Mouse (Mus musculus): ENCODE data around the gene Tceanc. TPM values are rescaled to one million over a fixed set of nuclear protein-coding genes. Genes with fewer than 3 reads are reported as not detected.
"Not testable (repeated sequence)": the region's sequence is repeated elsewhere in the genome, so short reads cannot be mapped to it uniquely, and the experiment has no call there.

The Tceanc gene
- total RNA-seq (2022), result 1 to 10 TPM; 5.9 to 8.4 (median 6.9) TPM

DNA sequence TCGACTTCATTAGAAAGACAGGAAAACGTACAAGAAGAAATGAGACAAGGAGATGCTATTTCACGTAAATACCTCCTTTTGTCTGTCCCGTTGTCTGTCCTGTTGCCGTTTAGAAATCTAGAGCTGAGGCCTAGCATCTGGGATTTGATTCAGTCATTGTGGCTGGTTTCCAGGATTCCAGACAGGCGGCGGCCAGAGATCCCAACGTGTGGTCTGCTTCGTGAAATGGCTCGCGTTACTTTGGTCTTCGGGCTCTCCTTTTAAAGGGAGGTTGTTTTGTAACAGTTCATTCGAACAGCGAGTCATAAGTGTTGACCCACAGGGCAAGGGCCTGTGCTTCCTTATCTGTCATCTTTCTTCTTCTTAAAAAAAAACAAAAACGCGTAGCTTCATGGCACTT, at the start of gene Tceanc:
Gene Tceanc (minus strand): TSS at position 223 of the 400 bp plus-strand sequence.
- DNase-seq, result no peak

DNA sequence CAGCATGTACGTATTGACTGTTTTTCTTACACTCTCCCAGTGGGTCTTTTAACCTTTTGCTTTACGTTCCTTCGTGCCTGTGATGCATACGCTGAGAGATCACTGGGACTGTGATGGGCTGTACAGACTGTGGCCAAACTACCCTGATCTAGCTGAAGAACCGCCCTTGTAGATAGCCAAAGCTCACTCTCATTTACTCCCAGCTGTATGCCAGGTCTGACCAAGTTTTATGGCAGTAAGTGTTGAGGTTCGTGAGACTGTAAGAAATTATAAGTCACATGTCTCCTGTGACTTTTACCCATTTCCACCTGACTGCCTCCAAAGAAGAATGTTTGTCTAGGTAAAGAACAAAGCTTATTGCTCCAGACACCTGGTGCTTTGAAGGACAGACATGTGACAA, 47.6 kb upstream of the Tceanc start:
- no peak for DNase-seq

DNA sequence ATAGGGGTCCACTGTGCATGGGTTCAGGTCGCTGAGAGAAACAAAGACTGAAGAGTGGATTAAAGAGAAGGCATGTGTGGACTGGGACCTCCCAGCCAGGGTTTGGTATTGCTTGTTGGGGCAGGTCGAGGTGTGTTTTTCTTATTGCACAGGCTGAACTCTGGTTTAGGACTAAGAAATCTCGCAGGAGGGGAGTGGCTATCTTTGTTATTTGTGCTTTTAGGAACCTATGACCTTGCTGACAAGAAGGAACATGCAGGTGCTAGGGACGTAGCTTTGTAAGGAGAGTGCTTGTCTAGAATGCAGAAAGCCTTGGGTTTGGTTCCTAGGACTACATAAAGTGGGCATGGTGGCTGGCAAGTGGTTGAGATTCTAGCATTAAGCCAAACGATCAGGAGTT, 47.0 kb upstream of the Tceanc start:
- DNase-seq, result no peak

DNA sequence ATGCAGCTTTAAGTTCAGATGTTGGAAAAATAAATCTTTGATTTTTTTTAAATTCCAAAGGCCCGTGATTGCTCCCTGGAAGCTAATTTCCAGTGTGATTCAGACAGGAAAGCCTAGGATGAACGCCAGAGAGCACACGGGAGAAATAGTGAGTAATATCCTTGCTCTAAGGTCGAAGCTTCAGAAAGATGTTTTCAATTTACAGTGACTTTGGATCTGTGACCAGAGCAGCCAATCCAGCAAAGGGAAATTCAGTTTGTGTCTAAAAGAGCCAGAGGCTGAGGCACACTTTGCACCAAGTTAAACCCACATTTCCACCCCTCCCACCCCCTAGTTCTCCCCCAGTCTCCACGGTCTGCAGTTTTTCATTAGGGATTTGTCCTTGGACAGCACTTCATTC, 46.5 kb upstream of the Tceanc start:
- DNase-seq, result no peak

DNA sequence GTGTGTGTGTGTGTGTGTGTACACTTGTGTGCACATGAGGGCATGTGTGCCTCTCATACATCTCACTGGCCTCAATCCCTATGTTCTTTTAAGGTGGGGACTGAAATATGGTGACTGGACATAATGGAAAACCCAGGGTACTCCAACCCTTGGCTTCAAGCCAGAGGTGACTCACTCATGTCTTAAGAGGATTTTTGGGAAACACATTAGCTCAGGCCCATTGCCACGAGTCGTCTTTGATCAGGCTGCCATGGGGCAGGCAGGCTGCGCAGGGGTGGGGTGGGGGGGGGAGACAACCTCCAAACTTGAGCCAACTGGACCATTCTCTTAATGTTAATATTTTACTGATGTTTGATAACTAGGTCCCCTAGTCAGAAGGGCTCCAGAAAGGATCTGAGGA, 41.0 kb upstream of the Tceanc start:
- peak; percentile 9 for DNase-seq

DNA sequence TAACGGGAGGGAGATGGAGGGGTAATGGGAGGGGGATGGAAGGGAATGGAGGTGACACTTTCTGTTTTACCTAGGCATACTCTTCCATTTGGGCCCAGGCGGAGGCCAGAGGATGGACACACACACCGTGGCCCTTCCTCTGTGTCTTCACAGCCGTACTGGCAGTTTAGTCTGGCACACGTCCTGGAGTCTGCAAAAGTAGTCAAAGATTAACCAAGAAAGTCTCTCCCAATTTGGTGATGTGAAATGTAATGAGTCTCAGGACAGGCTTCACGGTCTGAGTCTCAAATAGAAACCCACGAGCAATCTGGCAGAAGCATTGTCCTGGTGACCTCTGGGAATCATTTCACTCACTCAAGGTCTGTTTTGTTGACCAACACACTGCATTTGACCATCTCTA, 34.0 kb upstream of the Tceanc start:
- no peak for DNase-seq

DNA sequence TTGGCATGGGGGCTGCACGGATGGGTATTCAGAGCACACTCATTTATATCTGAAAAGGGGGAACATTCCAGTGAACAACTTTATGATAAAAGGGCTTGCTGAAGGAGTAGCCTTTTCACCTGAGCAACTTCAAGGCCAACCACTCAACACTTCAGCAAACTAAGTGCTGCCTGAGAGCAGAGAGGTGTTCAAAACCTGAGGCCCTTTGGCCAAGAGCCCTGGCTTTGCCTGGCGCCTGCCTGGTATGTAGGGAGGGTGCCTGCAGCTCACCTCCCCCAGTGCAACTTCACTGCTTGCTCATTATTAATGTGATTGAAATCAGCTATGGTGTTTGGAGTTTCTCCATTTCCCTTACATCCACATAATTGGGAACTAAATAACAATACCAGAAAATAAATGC, 28.1 kb upstream of the Tceanc start:
- no peak for DNase-seq

DNA sequence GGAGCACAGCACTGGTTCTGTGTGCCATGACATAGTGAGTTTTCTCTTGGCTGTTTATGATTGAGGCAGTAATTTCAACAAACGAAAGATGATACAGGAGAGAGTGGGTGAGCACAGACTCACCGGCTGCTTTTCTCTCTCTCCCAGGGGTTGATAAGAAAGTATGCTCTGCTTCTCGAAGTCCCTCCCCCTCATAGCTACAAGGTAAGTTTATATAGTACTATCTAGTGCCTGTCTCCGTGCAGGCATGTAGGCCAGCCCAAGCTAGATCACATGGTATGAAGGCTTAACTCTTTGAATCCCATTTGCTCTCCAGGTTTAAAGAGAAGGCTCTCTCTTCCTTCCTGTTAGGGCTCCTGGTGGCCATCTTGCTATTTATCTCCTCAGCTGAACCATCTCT, 16.8 kb upstream of the Tceanc start:
- DNase-seq, result no peak

DNA sequence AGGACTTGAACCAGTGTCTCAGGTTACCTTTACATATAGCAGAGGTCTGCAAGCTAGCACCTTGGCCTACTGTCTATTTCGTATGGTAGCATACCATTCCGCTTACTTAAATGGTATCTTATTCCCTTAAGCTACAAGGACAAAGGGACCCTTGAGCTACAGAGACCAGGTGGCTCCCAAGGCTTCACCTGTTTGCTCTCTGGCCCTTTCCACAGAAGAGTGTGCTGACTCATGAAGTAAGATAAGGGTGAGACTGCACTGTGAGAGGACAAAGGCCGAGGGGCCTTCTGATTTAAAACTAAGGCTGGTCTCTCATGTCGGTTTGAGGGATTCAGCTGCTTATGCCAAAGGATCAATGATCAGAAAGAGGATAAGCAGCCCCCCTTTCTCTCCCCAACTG, 15.1 kb upstream of the Tceanc start:
- DNase-seq, result no peak

DNA sequence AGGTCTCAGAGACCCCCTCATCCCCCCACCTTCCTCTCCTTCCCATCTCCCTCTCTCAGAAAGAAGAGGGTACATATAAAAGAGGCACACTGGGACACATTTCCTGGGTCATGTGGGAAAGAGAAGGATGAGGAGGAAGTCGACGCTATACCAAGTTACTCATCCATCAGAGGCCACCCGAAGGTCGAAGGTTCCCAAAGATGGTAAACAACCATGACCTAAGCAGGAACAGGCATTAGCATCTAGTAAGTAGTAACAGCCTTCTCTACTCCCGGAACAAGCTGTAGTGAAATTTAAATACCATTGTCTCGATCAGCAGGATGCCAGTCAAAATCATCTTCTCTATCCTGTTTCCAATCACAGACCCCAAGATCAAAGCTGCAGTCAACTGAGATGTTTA, 13.3 kb upstream of the Tceanc start:
- no peak for DNase-seq

DNA sequence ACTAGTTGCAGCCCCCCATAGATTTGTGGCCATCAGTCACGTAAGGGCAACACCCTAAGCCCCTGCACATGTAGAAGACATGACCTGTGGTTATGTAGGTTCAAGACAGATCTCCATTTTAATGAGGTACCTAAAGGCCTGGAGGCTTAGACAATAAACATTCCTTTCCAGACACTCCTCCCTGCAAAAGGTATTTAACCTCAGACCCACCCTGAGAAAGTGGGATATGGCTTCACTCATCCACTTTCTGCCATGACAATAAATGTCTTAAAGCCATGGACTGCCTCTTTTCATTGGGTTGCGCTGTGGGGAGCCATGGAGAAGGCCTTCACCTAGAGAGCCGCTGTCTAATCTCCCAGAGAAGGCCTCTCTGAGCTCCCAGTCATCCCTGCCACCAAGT, 9.8 kb upstream of the Tceanc start:
- DNase-seq, result no peak

DNA sequence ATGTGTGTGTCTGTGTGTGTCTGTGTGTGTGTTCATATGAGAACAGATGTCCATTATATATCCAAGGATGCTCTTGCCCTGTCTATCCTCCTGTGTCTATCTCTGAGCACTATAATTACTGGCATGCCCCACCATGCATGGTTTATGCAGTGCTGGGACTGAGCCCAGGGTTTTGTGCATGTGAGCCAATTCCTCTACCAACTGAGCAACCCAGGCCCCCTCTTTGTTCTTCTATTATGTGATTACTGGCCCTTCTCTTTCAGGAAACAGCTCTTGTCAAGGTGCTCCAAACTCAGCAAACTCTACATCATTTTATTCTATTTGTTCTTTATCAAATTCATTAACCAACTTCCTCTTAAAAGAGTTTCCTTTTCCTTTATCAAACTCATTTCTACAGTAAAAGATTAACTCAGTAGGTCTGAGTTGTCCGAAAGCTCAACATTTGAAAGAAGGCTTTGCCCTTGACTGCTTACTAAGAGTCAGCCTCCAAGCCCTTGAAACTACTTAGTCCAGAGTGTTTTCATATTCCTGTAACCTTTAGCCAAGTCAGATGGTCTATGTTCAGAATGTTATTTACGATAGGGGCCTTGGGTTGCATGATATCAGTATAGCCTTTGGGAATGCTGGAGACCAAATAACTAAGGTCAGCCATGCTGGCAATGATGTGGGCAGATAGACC, 7.4 kb upstream of the Tceanc start:
- DNase-seq, result no peak

DNA sequence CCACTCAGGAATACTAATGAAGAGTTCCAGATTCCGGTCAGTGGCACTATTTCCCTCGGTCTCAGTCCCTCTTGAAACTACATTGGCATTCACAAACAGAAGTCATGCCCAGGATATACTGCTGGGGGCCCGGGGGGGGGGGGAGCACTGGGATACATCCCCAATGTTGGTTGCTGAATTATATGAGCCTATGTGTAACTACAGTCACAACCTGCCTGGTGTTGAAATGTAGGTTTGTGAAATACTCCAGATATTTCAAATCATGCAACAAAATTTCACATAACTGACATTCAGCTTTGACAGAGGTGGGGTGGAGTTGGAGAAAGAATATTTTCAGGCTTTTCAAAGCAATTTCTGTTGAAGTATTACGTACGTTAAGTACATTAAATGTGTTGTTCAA, 2.4 kb upstream of the Tceanc start:
- no peak for DNase-seq

DNA sequence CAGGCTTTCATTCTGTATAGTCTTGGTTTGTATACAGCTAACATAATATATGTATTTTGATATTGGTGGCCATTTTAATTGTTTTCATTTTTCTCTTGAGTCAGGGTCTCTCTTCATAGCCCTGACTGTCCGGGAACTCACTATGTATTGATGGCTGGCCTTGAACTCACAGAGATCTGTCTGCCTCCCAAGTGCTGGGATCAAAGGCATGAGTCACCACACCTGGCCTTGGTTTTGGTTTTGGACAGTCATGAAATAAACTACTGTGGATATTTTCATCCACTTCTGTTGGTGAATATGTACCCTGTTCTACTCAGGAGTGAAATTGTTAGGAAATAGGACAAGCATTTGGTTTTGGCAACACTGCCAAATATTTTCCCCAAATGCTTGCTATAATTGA, 1.7 kb downstream of the Tceanc start:
- peak; percentile 54 for DNase-seq

DNA sequence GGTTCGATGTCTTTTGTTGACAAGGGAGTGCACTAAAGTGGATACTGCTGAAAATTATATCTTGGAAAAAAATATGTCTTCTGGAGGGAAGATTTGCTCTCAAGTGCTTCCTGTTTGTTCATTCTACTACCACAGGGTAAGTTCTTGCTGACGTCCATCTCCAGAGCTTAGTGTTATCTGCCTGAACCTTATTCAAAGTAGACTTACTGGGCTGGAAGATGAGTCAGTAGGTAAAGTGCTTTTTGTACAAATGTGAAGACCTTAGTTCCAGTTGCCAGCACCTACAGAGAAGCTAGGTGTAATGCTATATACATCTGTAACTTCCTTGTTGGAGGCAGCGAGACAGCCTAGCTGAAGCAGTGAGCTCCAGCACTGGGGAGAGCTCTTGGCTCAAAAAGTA, 2.4 kb downstream of the Tceanc start:
- DNase-seq, result no peak

DNA sequence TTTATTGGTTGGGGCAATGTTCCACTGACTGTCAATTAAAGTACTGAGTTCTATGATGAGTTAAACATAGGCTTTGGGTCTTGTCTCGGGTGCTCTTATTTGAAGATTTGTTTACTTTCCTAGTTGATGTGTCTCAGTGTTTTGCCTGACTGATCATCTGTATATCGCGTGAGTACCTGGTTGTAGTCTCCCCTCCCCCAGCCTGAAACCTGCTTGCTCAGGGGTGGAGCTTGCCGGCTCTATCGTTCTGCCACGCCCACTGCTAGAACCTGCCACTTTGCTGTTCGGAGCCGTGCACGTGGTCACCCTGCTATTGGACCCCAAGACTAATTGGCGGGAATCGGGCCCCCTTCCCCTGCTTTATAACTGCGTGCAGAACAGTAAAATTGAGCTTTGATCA, 4.3 kb downstream of the Tceanc start:
- not testable (repeated sequence) for DNase-seq

DNA sequence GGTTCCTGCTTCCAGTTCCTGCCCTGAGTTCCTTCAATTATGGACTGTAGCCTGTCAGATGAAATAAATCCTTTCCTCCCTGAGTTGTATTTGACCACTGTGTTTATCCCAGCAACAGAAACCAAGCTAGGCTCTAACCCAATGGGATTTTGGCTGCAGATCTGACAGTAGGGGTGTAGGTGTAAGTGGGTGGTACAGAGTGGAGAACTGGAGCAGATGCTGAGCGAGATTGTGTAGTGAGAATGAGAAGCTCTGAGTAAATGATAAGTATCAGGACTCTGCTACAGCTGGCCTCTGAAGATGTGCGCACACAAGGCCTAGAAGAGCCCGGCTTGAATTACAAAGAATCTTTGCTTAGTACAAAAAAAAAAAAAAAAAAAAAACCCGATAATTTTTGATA, 6.3 kb downstream of the Tceanc start:
- DNase-seq, result no peak

DNA sequence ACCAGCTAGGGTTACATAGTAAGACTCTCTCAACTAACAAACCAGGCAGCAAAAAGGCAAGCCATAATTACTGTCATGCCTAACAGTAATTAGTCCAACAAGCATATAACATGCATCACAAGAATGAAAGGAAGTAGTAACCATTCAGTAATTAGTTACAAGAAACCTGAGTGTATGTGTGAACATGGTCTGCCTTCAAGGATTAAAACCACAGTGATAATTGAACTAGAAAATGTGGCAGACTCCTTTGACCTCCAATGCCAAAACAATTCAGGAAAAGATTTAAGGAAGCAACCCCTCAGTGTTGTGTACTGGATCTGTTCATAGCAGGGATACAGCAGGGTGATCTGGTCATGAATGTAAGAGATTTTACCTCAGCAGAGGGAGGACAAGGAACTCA, 7.3 kb downstream of the Tceanc start:
- DNase-seq, result no peak

DNA sequence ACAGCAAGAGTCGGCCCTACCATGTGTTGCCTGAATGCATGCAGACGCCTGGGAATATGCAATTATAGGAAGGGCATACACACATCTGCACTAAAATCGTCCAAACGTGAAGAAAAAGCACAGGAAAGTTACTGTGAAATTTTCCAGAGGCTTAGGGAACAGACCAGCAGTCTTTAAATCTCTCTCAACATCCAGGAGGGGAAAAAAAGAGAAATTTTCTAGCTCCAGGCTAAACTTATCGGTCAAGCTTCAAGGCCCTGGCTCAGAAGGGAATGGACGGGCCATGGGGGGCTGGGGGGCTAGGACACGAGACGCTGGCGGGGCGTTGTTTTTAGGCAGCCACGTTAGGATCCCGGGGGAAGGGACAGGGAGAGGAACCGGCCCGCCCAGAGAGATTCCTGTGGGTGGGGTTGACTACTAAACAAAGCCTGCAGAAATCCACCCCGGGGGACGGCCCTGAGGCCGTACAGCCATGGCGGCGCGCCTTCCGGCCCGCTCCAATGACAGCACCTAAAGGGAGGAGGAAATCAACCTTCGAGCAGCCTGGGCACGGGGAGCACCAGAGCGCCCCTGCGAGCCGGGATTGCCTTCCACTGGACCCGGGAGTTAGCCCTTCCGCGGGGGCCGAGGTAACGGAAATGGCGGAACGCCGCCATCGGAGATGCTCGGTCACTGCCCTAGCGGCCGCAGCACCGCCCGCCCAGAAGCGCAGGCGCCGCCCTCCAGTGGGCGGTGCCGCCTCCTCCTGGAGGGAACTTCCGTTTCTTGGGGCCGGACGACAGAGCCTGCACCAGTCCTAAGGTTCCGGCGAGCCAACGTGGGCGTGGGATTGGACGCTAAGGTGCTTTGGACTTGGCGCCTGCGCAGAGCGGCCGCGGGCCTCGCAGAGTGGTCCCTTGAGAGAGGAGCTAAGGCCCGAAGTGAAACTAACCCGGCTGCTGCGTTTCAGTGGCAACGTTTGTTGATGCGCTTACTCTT, 8.3 kb downstream of the Tceanc start:
- peak; percentile 92 for DNase-seq

DNA sequence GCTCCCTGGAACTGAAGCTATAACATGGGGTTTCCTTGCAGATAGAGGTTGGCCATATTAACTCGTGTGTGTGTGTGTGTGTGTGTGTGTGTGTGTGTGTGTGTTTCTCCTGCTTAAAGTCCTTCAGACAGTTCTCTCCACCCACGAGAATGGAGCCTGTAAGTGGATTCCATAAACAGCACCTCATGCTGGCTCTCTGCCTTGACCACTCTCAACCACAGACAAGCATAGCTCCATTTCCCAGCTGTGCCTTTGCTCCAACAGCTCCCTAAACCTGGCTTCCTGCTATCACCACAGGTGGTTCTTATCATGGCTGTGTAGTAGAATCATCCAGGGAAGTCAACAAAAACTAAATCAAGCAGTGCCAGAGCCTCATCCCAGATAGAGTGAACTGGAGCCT, 13.9 kb downstream of the Tceanc start:
- DNase-seq, result no peak

DNA sequence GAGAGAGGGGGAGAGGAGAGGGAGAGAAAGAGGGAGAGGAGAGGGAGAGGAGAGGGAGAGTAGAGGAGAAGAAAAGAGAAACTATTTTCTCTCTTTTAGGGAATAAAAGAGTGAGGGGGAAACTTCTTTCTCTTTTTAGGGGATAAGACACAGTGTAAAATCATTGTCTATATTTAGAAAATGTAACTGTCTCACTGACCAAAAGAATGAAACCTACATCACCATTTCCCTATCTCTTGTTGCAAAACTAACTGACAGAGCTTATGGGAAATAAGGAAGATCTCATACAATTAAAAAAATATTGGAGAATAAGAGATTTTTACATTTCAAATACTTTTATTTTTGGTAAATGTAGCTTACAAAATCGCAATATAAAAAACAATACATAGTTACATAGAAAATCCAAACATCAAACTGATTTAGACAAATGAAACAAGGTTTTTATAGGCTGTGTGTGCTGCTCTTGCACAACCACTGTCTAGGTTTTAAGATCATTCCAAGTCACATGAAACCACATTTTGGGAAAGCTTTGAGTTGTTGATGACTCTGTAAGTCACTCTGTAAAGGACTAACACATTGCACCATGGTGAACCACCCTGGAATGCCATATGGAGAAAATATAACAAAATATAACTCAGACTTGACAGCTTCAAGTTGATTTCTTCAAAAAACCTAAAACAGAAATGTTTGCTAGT, 18.7 kb downstream of the Tceanc start:
- DNase-seq, result no peak

DNA sequence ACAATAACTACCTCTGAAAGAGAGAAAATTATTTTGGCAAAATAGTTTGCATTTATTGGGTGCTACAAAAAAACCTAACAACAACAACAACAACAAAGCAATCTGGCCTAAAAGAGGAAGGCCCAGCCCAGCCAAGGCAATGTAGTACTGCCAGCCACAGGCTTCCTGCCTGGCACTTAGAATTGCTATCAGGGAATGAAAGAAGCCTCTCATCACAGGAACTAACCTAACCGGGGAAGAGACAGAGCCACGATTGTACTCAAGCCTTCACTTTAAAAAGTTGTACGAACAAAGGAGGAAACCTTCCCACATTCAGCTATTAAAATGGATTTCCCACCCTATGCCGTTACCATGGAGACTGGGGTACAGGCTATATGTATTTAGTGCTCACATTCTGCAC, 20.6 kb downstream of the Tceanc start:
- DNase-seq, result no peak

DNA sequence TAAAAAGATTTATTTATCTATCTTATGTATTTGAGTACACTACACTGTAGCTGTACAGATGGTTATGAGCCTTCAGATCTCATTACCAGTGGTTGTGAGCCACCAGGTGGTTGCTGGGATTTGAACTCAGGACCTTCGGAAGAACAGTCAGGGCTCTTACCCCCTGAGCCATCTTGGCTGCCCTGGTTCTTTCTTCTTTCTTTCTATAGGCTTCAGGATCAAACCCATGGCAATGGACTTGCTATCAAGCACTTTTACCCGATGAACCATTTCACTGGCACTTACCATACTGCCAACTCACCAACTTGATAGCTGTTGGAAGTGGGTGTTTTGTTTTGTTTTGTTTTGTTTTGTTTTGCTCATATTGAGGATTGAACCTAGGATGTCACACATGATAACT, 23.3 kb downstream of the Tceanc start:
- no peak for DNase-seq
